Mouse (Mus musculus) cerebellum, postnatal 25 days (tissue): ENCODE measurements at regions not wholly inside any gene's neighbourhood (a gene's known extent, or its start where the extent isn't known, plus 50 kb on each side); places are given as distances from the start of the nearest gene placed in this dataset.

Experiments
- DNase-seq, 2 experiments: peaks; one replicate each; pipeline ENCODE4 v3.0.0; 2021; ENCODE audit warnings: mixed read lengths in 2 of 2

- no peak for DNase-seq
These were observed 88.7 kb downstream of the Edn3 start for GRCm38 (mm10) chr2:174848981-174849681.

DNA sequence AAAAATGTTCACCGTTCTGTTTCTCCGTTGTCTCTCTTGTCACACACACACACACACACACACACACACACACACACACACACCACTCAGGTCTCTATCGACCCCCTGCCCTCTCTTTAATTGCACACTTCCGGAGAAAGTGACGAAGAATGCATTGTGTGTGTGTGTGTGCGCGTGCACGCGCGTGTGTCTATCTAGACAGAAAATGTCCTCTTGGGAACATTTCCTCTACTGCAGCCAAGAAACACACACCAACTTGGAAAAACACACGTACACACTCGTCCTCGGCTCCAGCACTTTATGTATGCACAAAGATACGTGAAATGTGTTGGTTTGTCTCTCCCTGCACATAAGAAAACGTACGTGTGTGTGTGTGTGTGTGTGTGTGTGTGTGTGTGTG, 90.4 kb downstream of the Edn3 start:
- no peak for DNase-seq

DNA sequence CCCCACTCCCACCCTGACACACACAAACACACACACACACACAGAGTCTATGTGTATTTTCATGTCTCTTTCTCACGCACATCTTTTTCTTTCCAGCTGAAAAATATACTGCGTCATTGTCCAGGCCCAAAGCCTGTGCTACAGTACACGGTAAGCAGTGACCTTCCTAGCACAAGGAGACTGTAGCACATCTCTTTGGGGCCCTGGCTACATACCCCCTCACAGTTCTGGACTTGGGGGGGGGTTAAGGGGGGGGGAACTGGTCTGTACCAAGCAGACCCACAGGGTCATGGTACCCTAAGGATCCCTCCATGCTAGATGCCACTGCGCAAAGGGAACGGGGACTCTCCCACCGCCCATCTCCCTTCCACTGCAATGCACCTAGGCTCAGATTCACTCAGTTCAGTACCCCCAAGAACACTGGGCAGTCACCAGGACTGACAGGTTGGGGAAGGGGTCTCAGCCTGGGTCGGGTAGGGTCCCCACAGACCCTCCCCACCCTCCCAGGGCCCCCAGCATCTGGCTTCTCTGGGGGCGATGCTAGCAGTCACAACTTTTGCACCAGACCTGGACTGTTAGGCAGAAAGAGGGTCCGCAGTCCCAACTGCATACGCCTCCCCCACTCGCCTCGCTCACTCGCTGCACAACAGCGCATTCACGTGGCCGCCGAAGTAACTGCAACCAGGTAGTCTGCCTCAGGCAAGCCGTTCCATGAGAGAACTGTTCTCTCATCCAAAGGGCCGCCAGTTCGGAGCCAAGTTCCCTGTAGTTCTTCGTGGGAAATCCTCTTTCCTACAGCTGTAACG, 91.3 kb downstream of the Edn3 start:
- peak; percentile 61 to 77 for DNase-seq

GRCm38 (mm10) chr2:174853786-174854185, 93.4 kb downstream of the Edn3 start:
- no peak for DNase-seq

DNA sequence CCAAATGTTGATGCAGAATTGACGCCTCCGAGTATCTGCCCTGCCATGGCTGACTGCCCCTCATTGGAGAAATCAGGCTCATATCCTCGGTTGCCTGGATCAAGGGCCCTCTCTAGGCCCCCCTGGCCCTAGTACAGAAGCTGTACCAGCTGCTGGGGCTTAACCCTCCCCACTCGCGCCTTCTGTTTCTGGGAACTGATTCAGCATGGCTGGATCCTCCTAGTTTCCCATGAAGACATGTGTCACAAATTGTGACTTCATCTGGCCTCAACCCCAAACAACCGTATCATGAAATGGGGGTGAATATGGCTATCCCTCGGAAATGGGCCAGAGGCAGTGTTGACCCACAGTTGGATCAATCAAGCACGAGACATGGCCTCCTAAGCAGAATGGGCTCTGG, 95.1 kb downstream of the Edn3 start:
- DNase-seq, result no peak

DNA sequence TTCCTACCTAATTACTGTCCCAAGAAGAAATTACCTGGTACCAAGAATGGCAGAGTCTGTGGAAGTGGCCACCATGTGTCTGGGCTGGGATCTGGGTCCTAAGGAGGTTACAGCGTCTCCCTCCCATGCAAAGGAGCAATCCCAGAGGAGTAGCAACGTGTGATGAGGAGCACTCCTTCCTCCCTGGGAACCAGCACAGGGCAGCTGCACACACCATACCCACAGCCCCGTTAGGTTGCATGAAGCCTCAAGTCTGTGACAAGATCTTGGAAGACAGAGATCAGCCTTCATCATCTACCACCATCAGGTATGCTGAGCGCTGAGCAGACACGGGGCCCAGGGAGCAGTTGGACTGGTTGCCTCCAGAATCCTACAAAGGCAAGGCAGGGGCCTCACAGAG, 95.7 kb downstream of the Edn3 start:
- no peak for DNase-seq

GRCm38 (mm10) chr2:174858011-174858834, 97.8 kb downstream of the Edn3 start:
- DNase-seq, result peak; percentile 64 to 75

DNA sequence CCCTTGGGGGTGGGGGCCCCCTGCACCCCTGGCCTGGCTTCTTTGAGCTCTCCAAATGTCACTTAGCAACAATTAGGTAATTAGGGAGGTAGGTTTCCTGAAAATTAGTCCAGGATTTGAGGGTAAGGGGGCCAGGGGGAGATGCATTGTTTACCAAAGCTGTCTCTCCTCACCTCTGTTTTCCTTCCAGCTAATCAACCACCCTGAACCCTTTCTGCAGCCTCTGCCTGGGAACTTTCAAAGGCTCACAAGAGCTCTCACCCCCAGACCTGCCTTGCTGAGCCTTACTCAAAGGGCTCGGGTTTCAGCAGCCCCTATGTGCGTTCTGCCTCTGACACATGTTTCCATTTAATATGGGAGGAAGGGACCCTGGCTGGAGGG, 98.4 kb downstream of the Edn3 start:
- no peak for DNase-seq

DNA sequence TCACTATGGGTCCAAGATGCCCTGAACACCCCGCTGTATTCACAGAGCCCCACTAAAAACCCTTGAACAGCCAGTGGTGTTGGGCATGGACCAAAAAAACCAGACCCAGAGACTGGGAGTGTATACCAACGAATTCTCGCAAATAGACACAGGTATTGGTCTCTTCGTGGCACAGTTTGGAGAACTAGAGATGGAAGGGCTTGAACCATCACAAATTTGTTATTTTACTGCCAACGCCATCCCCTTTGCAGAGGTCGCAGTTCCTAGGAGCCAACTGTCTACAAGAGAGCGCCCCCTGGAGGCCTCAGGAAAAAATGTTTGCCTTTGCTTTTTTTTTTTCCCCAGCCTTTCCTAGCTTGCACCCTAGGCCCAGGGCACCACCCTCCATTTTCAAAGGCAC, 99.1 kb downstream of the Edn3 start:
- peak; percentile 16 to 45 for DNase-seq

DNA sequence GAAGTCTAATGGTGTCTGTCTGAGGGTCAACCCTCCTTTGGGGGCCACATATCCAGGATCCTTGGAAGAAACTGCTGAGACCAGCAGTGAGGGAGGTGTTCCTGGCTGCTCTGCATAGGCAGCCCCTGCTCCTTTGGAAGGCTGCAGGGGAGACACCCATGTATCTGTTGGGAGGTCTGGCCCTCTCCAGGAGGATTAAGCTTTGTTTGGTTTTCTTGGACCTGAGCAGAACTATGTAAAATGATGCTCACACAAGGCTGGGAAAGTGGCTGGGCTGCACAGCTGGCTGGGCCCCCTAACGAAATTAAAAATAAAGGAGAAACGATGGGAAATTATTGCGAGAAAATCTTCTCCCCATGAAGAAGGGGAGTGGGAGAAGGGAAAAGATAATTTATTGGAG, 104.2 kb downstream of the Edn3 start:
- DNase-seq, result no peak

- DNase-seq, result no peak
These were observed 106.1 kb downstream of the Edn3 start for GRCm38 (mm10) chr2:174866546-174866945.

GRCm38 (mm10) chr2:174867397-174867796, 107.0 kb downstream of the Edn3 start:
- DNase-seq, result no peak

DNA sequence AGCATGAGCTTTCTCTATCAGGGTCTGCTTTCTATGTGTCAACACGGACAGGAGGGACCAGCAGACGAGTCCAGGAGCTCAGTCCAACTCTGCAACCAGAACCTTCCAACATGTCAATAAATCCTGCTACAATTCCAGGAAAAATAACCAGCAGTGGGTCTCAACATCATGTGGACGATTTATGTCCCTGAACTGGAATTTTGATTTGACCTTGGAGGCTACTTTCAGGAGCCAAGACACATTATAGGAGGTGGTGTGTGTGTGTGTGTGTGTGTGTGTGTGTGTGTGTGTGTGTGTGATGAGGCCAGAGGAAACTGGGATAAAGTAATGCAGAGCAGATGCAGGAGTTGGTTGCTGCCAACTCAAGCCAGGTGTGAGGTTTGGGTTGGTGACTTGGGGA, 107.8 kb downstream of the Edn3 start:
- DNase-seq, result no peak

- DNase-seq, result no peak
These were observed 108.4 kb downstream of the Edn3 start for GRCm38 (mm10) chr2:174868743-174869369.

GRCm38 (mm10) chr2:174870284-174870683, 109.9 kb downstream of the Edn3 start:
- DNase-seq, result no peak

GRCm38 (mm10) chr2:174871225-174871624, 110.8 kb downstream of the Edn3 start:
- no peak for DNase-seq

DNA sequence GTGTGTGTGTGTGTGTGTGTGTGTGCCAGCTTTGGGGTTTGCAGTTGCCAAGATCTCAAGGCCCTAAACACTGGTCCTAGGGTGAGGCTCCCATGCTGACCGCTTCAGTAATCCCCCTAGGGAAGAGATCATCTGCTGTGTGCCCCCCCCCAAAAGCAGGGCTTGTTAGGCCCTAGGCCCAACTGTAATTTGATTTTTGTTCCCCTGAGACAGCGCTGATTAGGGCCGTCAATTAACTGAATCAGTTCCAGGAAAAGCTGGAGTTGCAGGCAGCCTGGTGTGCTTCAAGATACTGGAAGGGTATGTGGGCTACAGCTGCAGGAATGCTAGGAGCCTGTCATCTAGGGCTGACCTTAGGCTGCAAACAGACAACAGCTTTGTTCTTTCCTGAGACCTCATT, 111.4 kb downstream of the Edn3 start:
- no peak for DNase-seq

DNA sequence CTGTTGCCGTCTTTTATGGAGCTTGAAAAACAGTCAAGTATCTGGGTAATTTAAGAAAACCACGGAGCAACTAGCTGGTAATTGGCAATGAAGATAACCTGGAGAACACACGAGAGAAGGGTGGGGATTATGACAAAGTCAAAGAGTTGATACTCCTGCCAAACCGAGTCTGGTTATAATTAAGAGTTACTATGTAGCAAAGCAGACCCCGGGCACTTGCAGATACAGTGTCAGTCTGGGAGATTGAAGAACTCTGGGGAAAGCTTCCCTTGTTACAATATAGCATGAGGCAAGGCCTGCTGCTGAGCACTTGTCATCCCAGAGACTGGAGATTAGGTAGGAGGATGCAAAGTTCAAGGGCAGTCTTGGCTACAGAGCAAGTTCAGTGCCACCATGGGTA, 116.5 kb downstream of the Edn3 start:
- DNase-seq, result no peak

DNA sequence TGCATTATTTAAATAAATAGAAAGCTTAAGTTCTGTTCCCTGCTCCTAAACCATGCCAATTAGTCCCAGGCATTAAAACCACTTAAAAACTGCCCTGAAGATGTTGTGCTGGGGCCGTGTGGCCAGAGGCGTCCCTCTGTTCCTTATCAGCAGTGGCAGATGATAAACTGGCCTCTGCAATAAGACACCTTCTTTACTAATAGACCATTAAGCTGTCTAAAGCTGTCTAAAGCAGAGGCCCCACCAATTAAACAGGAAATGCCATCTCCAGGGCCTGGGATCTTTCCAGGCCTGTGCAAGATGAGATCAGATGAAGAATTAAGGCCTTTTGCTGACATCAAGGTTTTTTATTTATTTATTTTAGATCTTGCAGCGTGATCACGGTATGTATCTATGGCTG, 118.6 kb downstream of the Edn3 start:
- no peak for DNase-seq

GRCm38 (mm10) chr2:174880659-174881058, 120.2 kb downstream of the Edn3 start:
- DNase-seq, result no peak

DNA sequence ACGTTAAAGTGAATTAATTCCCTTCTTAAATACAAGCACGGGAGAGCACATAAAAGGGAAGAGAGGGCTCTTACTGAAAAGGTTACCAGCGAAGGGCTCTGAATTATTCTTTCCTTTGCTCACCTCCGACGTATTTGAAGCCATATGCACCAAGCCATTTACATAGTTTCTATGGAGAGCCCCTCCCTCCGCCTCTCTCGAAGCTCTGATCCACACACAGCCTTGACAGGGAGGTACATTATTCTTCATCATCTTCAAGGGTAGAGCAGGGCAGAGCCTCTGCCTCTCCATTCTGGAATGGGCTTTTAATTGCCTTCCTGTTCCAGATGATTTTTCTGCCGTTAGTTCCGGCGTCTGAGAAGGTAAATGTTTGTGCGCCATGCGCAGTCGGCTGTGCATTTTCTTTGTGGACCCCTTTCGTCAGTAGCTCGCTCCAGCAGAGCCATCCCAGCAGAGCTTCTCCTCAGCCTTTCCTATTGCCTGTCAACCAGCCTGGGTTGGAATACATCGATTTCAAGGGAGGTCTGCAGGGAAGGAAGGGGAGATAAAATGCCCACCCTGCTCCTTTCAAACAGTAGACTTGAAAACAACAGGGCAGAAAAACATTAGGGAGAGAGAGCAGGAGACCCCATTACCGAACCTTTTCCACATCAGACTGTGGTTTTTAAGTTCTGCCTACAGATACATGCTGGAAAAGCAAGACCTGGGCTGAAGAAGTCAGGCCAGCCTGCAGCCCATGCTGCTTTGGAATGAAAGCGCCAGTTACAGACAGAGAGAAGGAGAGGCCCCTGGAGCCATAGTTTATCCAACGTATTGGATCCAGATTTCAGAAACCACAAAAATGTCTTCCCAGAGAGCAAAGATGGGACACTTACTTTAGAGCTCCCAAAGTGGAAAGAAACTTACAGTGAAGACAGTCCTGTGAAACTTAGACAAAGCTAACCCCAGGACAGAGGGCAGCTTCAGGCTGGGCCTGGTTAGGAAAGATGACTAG, 124.1 kb downstream of the Edn3 start:
- no peak for DNase-seq

GRCm38 (mm10) chr2:174892658-174893057, 117.4 kb upstream of the Gm14444 start:
- no peak for DNase-seq
